Mouse (Mus musculus) cerebellum, adult 2 months (tissue): ENCODE measurements around the gene Xpnpep3.

ENCODE experiments used
- CTCF ChIP-seq: fragments of 200-500 bp; IDR thresholded peaks from 2 replicates; pipeline ENCODE4 v1.5.1; 2011; ENCODE audit warnings: low read depth, mild to moderate bottlenecking, control low read depth, low read length, moderate library complexity, borderline replicate concordance; ENCODE audit not compliant: insufficient read depth
- POLR2A ChIP-seq: fragments of 200-500 bp; IDR thresholded peaks from 2 replicates; pipeline ENCODE4 v1.6.1; 2011; ENCODE audit warnings: low read length, control low read depth, borderline replicate concordance; ENCODE audit not compliant: insufficient read depth

DNA sequence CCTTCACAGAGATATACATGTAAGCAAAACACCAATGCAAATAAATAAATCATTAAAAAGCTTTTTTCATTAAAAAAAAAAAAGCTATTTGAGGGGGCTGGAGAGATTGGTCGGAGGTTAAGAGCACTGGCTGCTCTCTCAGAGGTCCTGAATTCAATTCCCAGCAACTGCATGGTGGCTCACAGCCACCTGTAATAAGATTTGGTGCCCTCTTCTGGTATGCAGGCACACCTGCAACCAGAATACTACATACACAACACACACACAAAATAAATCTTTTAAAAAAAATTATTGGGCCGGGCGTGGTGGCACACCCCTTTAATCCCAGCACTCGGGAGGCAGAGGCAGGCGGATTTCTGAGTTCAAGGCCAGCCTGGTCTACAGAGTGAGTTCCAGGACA is 13.6 kb upstream of the Xpnpep3 start:
- no peak for TF ChIP-seq POLR2A
- TF ChIP-seq CTCF: no peak
